Mouse (Mus musculus): ENCODE data around the gene Gm49721.
"Not testable (repeated sequence)": the region's sequence is repeated elsewhere in the genome, so short reads cannot be mapped to it uniquely, and the experiment has no call there.

- TF ChIP-seq CTCF (conservative IDR thresholded peaks at IDR 0.05 in 1 of 2, IDR thresholded peaks at IDR 0.05 in 1 of 2; ENCODE audit: low read depth in 2 of 2, low read length in 2 of 2); SMC3 (IDR thresholded peaks at IDR 0.05; ENCODE audit: low read depth, low read length); USF1 (IDR thresholded peaks at IDR 0.05; ENCODE audit: low read depth, low read length); ZKSCAN1 (IDR thresholded peaks at IDR 0.05; ENCODE audit: borderline replicate concordance, low read depth, low read length); POLR2A (IDR thresholded peaks at IDR 0.05; ENCODE audit: low read depth, low read length); MAFK (IDR thresholded peaks at IDR 0.05; ENCODE audit: insufficient replicate concordance, low read length); ZNF384 (IDR thresholded peaks at IDR 0.05; ENCODE audit: low read depth, low read length); MEF2A (IDR thresholded peaks at IDR 0.05; ENCODE audit: borderline replicate concordance, low read depth, low read length); JUND (conservative IDR thresholded peaks at IDR 0.05; ENCODE audit: low read depth, low read length); MYC (IDR thresholded peaks at IDR 0.05; ENCODE audit: low read depth, low read length): not testable (repeated sequence)
These were observed 18.1 kb downstream of the Gm49721 start for GRCm38 (mm10) chr17:6996826-6997225.

Data from CH12.LX (cell line).